Mouse (Mus musculus) E14TG2a.4 (cell line): Measurements from ENCODE around the gene Mis18a.

Source experiments
- CTCF ChIP-seq: conservative IDR thresholded peaks from 2 replicates; pipeline ENCODE4 v1.5.1; 2014; ENCODE audit warnings: low read length
- POU5F1 ChIP-seq: IDR thresholded peaks from 2 replicates; pipeline ENCODE4 v1.6.1; 2014; ENCODE audit warnings: low read length, borderline replicate concordance

- no peak for TF ChIP-seq CTCF
- no peak for TF ChIP-seq POU5F1
These were observed 21.0 kb upstream of the Mis18a start for GRCm38 (mm10) chr16:90748169-90748568.
